Mouse (Mus musculus) erythroblast, embryonic 14.5 days (primary cell): ENCODE results near the gene Grm3. TPM values are rescaled to one million over a fixed set of nuclear protein-coding genes. Genes with fewer than 3 reads are reported as not detected.

Experiments used
- H3K27me3 ChIP-seq: 2 replicates; pipeline ENCODE4 v1.6.1; 2012; ENCODE audit warnings: inconsistent platforms; ENCODE audit not compliant: control insufficient read depth
- H3K36me3 ChIP-seq: 2 replicates; pipeline ENCODE4 v1.6.1; 2012; ENCODE audit warnings: mild to moderate bottlenecking, inconsistent platforms; ENCODE audit not compliant: control insufficient read depth
- H3K4me1 ChIP-seq: 2 replicates; pipeline ENCODE4 v1.6.1; 2012; ENCODE audit warnings: inconsistent platforms; ENCODE audit not compliant: control insufficient read depth
- H3K4me3 ChIP-seq: replicated peaks from 2 replicates; pipeline ENCODE3; 2012; ENCODE audit warnings: moderate library complexity, mild to moderate bottlenecking, inconsistent platforms
- H3K9me3 ChIP-seq: 2 replicates; pipeline ENCODE4 v1.6.1; 2012; ENCODE audit warnings: low read length, inconsistent platforms, mixed read lengths; ENCODE audit not compliant: control insufficient read depth
- GATA1 ChIP-seq: IDR thresholded peaks from 2 replicates; pipeline ENCODE4 v1.6.1; 2012; ENCODE audit warnings: low read length, inconsistent platforms, mixed read lengths
- TAL1 ChIP-seq: IDR thresholded peaks from 3 replicates; pipeline ENCODE4 v1.6.1; 2012; ENCODE audit warnings: low read length, inconsistent platforms, mixed read lengths
- polyA plus RNA-seq: library from polyadenylated mRNA; stranded (reverse); fragments of >175 nt; gene quantifications from 2 replicates; pipeline ENCODE4 v1.2.3, GENCODE M21; 2012

Grm3 gene
- not detected in 2 replicates for polyA plus RNA-seq

- Histone ChIP-seq H3K4me3 (no peak within 1 kb of the TSS), H3K4me1 (no peaks in the 10 kb centered on the region), H3K36me3 (no peaks in the 10 kb centered on the region), H3K9me3 (peaks cover 2% of the 10 kb centered on the region; the same call in 1 of the 2 replicates), H3K27me3 (peaks cover 18% of the 10 kb centered on the region)
- TF ChIP-seq TAL1 (no peak), GATA1 (no peak)
These were observed at the start of gene Grm3 for GRCm38 (mm10) chr5:9724956-9725600. Gene Grm3 (minus strand): TSS chr5:9725170.

- Histone ChIP-seq H3K36me3 (no peaks in the 10 kb centered on the region), H3K27me3 (no peaks in the 10 kb centered on the region), H3K9me3 (no peaks in the 10 kb centered on the region), H3K4me1 (no peaks in the 10 kb centered on the region), H3K4me3 (no peak overlapping the region)
- no peak for TF ChIP-seq GATA1
- no peak for TF ChIP-seq TAL1
These were observed 30.8 kb upstream of the Grm3 start for GRCm38 (mm10) chr5:9755751-9756150.

- TF ChIP-seq GATA1 (no peak), TAL1 (no peak)
These were observed 23.2 kb upstream of the Grm3 start for GRCm38 (mm10) chr5:9748184-9748583.

GRCm38 (mm10) chr5:9744120-9744519 is 19.1 kb upstream of the Grm3 start:
- TF ChIP-seq TAL1 (no peak), GATA1 (no peak)
- H3K4me1 ChIP-seq: no peaks in the 10 kb centered on the region
- no peaks in the 10 kb centered on the region for H3K9me3 ChIP-seq
- no peak overlapping the region for H3K4me3 ChIP-seq
- no peaks in the 10 kb centered on the region for H3K27me3 ChIP-seq
- H3K36me3 ChIP-seq: no peaks in the 10 kb centered on the region

More at GRCm38 (mm10) chr5:9748184-9748583, 23.2 kb upstream of the Grm3 start:
- H3K4me1 ChIP-seq: no peaks in the 10 kb centered on the region
- H3K36me3 ChIP-seq: no peaks in the 10 kb centered on the region
- H3K9me3 ChIP-seq: no peaks in the 10 kb centered on the region
- H3K4me3 ChIP-seq: no peak overlapping the region
- H3K27me3 ChIP-seq: no peaks in the 10 kb centered on the region

GRCm38 (mm10) chr5:9725601-9726268 is 765 bp upstream of the Grm3 start:
- TF ChIP-seq TAL1 (no peak), GATA1 (no peak)
- peaks cover 2% of the 10 kb centered on the region; the same call in 1 of the 2 replicates for H3K9me3 ChIP-seq
- H3K4me1 ChIP-seq: no peaks in the 10 kb centered on the region
- H3K27me3 ChIP-seq: peaks cover 18% of the 10 kb centered on the region
- no peaks in the 10 kb centered on the region for H3K36me3 ChIP-seq
- no peak overlapping the region for H3K4me3 ChIP-seq

- H3K9me3 ChIP-seq: peaks cover 2% of the 10 kb centered on the region; the same call in 1 of the 2 replicates
- no peak for TF ChIP-seq TAL1
- TF ChIP-seq GATA1: no peak
- no peaks in the 10 kb centered on the region for H3K4me1 ChIP-seq
- H3K36me3 ChIP-seq: no peaks in the 10 kb centered on the region
- peaks cover 18% of the 10 kb centered on the region for H3K27me3 ChIP-seq
- H3K4me3 ChIP-seq: no peak overlapping the region
These were observed 549 bp downstream of the Grm3 start for GRCm38 (mm10) chr5:9724287-9724955.

GRCm38 (mm10) chr5:9721136-9721535 is 3.8 kb downstream of the Grm3 start:
- no peak for TF ChIP-seq TAL1
- no peak for TF ChIP-seq GATA1
- peaks cover 18% of the 10 kb centered on the region for H3K27me3 ChIP-seq
- no peak overlapping the region for H3K4me3 ChIP-seq
- no peaks in the 10 kb centered on the region for H3K4me1 ChIP-seq
- no peaks in the 10 kb centered on the region for H3K36me3 ChIP-seq
- no peaks in the 10 kb centered on the region for H3K9me3 ChIP-seq

GRCm38 (mm10) chr5:9716295-9716694 is 8.7 kb downstream of the Grm3 start:
- H3K27me3 ChIP-seq: no peaks in the 10 kb centered on the region
- 0 out of 2 replicates have a peak, but pooled peaks cover 2% of the 10 kb centered on the region for H3K9me3 ChIP-seq
- no peaks in the 10 kb centered on the region for H3K4me1 ChIP-seq
- no peak for TF ChIP-seq TAL1
- no peak for TF ChIP-seq GATA1
- no peaks in the 10 kb centered on the region for H3K36me3 ChIP-seq
- H3K4me3 ChIP-seq: no peak overlapping the region

GRCm38 (mm10) chr5:9707096-9707495 is 17.9 kb downstream of the Grm3 start:
- no peaks in the 10 kb centered on the region for H3K4me1 ChIP-seq
- no peaks in the 10 kb centered on the region for H3K36me3 ChIP-seq
- H3K9me3 ChIP-seq: no peaks in the 10 kb centered on the region
- H3K27me3 ChIP-seq: no peaks in the 10 kb centered on the region
- no peak for TF ChIP-seq GATA1
- no peak for TF ChIP-seq TAL1
- H3K4me3 ChIP-seq: no peak overlapping the region
